Mouse (Mus musculus) testis, adult 2 months (tissue): ENCODE results near the gene Mcm8. TPM values are rescaled to one million over a fixed set of nuclear protein-coding genes. Genes with fewer than 3 reads are reported as not detected.

Experiments
- H3K27ac ChIP-seq: fragments of 200-500 bp; 2 replicates; pipeline ENCODE4 v1.5.1; 2012; ENCODE audit warnings: low read depth, low read length; ENCODE audit not compliant: control insufficient read depth, insufficient read depth
- H3K27me3 ChIP-seq: fragments of 200-500 bp; 2 replicates; pipeline ENCODE4 v1.6.1; 2012; ENCODE audit warnings: mild to moderate bottlenecking, low read length, moderate library complexity; ENCODE audit not compliant: control insufficient read depth, insufficient read depth
- H3K36me3 ChIP-seq: fragments of 200-500 bp; 2 replicates; pipeline ENCODE4 v1.6.1; 2012; ENCODE audit warnings: mild to moderate bottlenecking, low read length; ENCODE audit not compliant: control insufficient read depth, insufficient read depth
- H3K4me1 ChIP-seq: fragments of 200-500 bp; 2 replicates; pipeline ENCODE4 v1.6.1; 2012; ENCODE audit warnings: low read length; ENCODE audit not compliant: control insufficient read depth, insufficient read depth
- H3K4me3 ChIP-seq: fragments of 200-500 bp; 2 replicates; pipeline ENCODE4 v1.5.1; 2012; ENCODE audit warnings: low read depth, mild to moderate bottlenecking, low read length, moderate library complexity, mixed read lengths; ENCODE audit not compliant: control insufficient read depth
- CTCF ChIP-seq: fragments of 200-500 bp; IDR thresholded peaks from 2 replicates; pipeline ENCODE4 v1.5.1; 2012; ENCODE audit warnings: low read depth, mild to moderate bottlenecking, inconsistent platforms, low read length, moderate library complexity; ENCODE audit not compliant: control insufficient read depth, insufficient read depth, insufficient replicate concordance
- POLR2A ChIP-seq: fragments of 200-500 bp; IDR thresholded peaks from 2 replicates; pipeline ENCODE4 v1.6.1; 2012; ENCODE audit warnings: low read depth, mild to moderate bottlenecking, inconsistent platforms, low read length, moderate library complexity; ENCODE audit not compliant: control insufficient read depth
- polyA plus RNA-seq: library from polyadenylated mRNA; depleted of rRNA; stranded (reverse); fragments of >200 nt; gene quantifications from 2 replicates; pipeline ENCODE4 v1.2.3, GENCODE M21; 2012

Gene Mcm8
- polyA plus RNA-seq, 1 experiment: 3.2 TPM

- Histone ChIP-seq H3K27ac (no peak overlapping the region), H3K36me3 (peaks cover 1% of the 10 kb centered on the region), H3K27me3 (no peaks in the 10 kb centered on the region), H3K4me3 (no peak overlapping the region), H3K4me1 (peaks cover 4% of the 10 kb centered on the region)
- TF ChIP-seq CTCF: no peak
- no peak for TF ChIP-seq POLR2A
These were observed 40.4 kb downstream of the Mcm8 start for GRCm38 (mm10) chr2:132856333-132856732.

- Histone ChIP-seq H3K4me1 (0 out of 2 replicates have a peak, but pooled peaks cover 3% of the 10 kb centered on the region), H3K36me3 (peaks cover 1% of the 10 kb centered on the region; the same call in 1 of the 2 replicates), H3K27me3 (no peaks in the 10 kb centered on the region), H3K27ac (no peak overlapping the region), H3K4me3 (no peak overlapping the region)
- TF ChIP-seq CTCF (no peak), POLR2A (no peak)
These were observed 44.5 kb downstream of the Mcm8 start for GRCm38 (mm10) chr2:132860435-132860834.

- Histone ChIP-seq H3K27me3 (no peaks in the 10 kb centered on the region), H3K36me3 (peaks cover 1% of the 10 kb centered on the region; the same call in 1 of the 2 replicates), H3K4me3 (no peak overlapping the region), H3K4me1 (0 out of 2 replicates have a peak, but pooled peaks cover 1% of the 10 kb centered on the region), H3K27ac (no peak overlapping the region)
- no peak for TF ChIP-seq POLR2A
- no peak for TF ChIP-seq CTCF
These were observed 45.5 kb downstream of the Mcm8 start for GRCm38 (mm10) chr2:132861456-132861855.

GRCm38 (mm10) chr2:132863325-132863724, 47.4 kb downstream of the Mcm8 start:
- no peaks in the 10 kb centered on the region; the same call in 1 of the 2 replicates for H3K36me3 ChIP-seq
- H3K4me1 ChIP-seq: no peaks in the 10 kb centered on the region
- no peak overlapping the region for H3K27ac ChIP-seq
- H3K27me3 ChIP-seq: no peaks in the 10 kb centered on the region
- TF ChIP-seq CTCF (no peak), POLR2A (no peak)
- no peak overlapping the region for H3K4me3 ChIP-seq

GRCm38 (mm10) chr2:132867521-132867920, 51.6 kb downstream of the Mcm8 start:
- H3K4me1 ChIP-seq: no peaks in the 10 kb centered on the region
- H3K27ac ChIP-seq: no peak overlapping the region
- H3K27me3 ChIP-seq: no peaks in the 10 kb centered on the region
- no peak overlapping the region for H3K4me3 ChIP-seq
- TF ChIP-seq POLR2A (no peak), CTCF (no peak)
- H3K36me3 ChIP-seq: no peaks in the 10 kb centered on the region; the same call in 1 of the 2 replicates

- TF ChIP-seq CTCF: no peak
- no peak for TF ChIP-seq POLR2A
- Histone ChIP-seq H3K36me3 (no peaks in the 10 kb centered on the region), H3K4me1 (no peaks in the 10 kb centered on the region), H3K27me3 (no peaks in the 10 kb centered on the region), H3K4me3 (no peak overlapping the region), H3K27ac (peak overlapping the region; percentile 30; the same call in 1 of the 2 replicates)
These were observed 53.7 kb downstream of the Mcm8 start for GRCm38 (mm10) chr2:132869682-132870081.

GRCm38 (mm10) chr2:132870286-132870685, 54.3 kb downstream of the Mcm8 start:
- Histone ChIP-seq H3K36me3 (no peaks in the 10 kb centered on the region), H3K27me3 (no peaks in the 10 kb centered on the region), H3K27ac (no peak overlapping the region), H3K4me3 (no peak overlapping the region), H3K4me1 (no peaks in the 10 kb centered on the region)
- no peak for TF ChIP-seq CTCF
- no peak for TF ChIP-seq POLR2A
